In the genomic region with DNA sequence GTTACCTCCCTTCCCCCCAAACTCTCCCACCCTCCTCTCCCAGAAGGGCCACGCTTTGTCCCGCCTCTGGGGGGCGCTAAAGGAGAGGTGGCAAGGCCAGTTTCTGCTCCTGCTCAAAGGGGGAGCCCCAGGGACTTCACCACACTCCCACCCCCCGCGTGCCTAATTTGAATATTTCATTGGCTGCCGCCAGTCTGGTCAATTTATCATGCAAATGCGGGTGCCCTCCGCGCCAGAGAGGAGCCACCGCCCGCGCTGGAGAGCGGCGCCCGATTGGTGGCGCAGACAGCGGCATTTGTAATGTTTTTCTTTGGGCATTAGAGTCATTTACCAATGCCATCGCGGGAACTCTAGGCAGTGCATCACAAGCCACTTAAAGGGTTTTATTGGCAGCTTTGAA, we compare ENCODE assay signal across 8 mouse cellular contexts. TPM values are rescaled to one million over a fixed set of nuclear protein-coding genes. Genes with fewer than 3 reads are reported as not detected.
DNase-seq lines count a peak whose midpoint lies in the region; ATAC-seq and TF ChIP-seq lines count a peak whose summit lies in the region.

No protein-coding gene starts in this region.

- 5% methylated on average over 19 of the region's 19 CpGs for WGBS in kidney, adult 2 months
- WGBS in forebrain, embryonic 14.5 days = 1% methylated on average over 19 of the region's 19 CpGs
- 3% methylated on average over 19 of the region's 19 CpGs for WGBS in intestine, embryonic 14.5 days

- no peak overlapping the region for H3K4me2 ChIP-seq in forebrain, embryonic 14.5 days (ENCODE audit: low read length)
- peak overlapping the region; percentile 48 for H3K4me2 ChIP-seq in intestine, embryonic 14.5 days (ENCODE audit: low read length)

- TF ChIP-seq POLR2A in kidney, adult 2 months (IDR thresholded peaks at IDR 0.05; ENCODE audit: low read depth, low read length) = no peak

- ATAC-seq in forebrain, embryonic 14.5 days = peak; percentile 62
- no peak for ATAC-seq in intestine, embryonic 14.5 days (replicated peaks; ENCODE audit: low FRiP score, low TSS enrichment, low read depth)

- 0 out of 2 replicates have a peak, but pooled peaks cover 1% of the 10 kb centered on the region for H3K27me3 ChIP-seq in kidney, adult 2 months (replicated peaks; ENCODE audit: control insufficient read depth, insufficient read depth, low read length)
- peaks cover 50% of the 10 kb centered on the region for H3K27me3 ChIP-seq in forebrain, embryonic 14.5 days (replicated peaks; ENCODE audit: control insufficient read depth, insufficient read depth, low read length)
- peaks cover 41% of the 10 kb centered on the region for H3K27me3 ChIP-seq in intestine, embryonic 14.5 days (replicated peaks; ENCODE audit: control insufficient read depth, insufficient read depth, low read length)

- no peak overlapping the region for H3K9ac ChIP-seq in forebrain, embryonic 14.5 days (ENCODE audit: low read length)
- H3K9ac ChIP-seq in intestine, embryonic 14.5 days (ENCODE audit: low read length) = no peak overlapping the region

- no peaks in the 10 kb centered on the region for H3K4me1 ChIP-seq in kidney, adult 2 months (ENCODE audit: control insufficient read depth, insufficient read depth, low read length)
- H3K4me1 ChIP-seq in forebrain, embryonic 14.5 days (ENCODE audit: control insufficient read depth, insufficient read depth, low read length) = peaks cover 3% of the 10 kb centered on the region; the same call in 1 of the 2 replicates
- peaks cover 39% of the 10 kb centered on the region for H3K4me1 ChIP-seq in intestine, embryonic 14.5 days (replicated peaks; ENCODE audit: control insufficient read depth, insufficient read depth, low read length)

- H3K36me3 ChIP-seq in kidney, adult 2 months (ENCODE audit: control insufficient read depth, insufficient read depth, low read length) = no peaks in the 10 kb centered on the region
- no peaks in the 10 kb centered on the region for H3K36me3 ChIP-seq in forebrain, embryonic 14.5 days (ENCODE audit: control insufficient read depth, insufficient read depth, low read length)
- H3K36me3 ChIP-seq in intestine, embryonic 14.5 days (ENCODE audit: control insufficient read depth, insufficient read depth, low read length) = no peaks in the 10 kb centered on the region

- no peak overlapping the region for H3K4me3 ChIP-seq in kidney, adult 2 months (ENCODE audit: insufficient read depth, low read depth, low read length)
- no peak overlapping the region for H3K4me3 ChIP-seq in forebrain, embryonic 14.5 days (ENCODE audit: low read depth, low read length)
- H3K4me3 ChIP-seq in intestine, embryonic 14.5 days (ENCODE audit: low read depth, low read length) = peak overlapping the region; percentile 4; the same call in 1 of the 2 replicates

- H3K27ac ChIP-seq in kidney, adult 2 months (ENCODE audit: insufficient read depth, low read depth, low read length) = no peak overlapping the region
- H3K27ac ChIP-seq in forebrain, embryonic 14.5 days (ENCODE audit: low read depth, low read length) = no peak overlapping the region
- no peak overlapping the region for H3K27ac ChIP-seq in intestine, embryonic 14.5 days (ENCODE audit: low read depth)

- TF ChIP-seq CTCF in kidney, adult 2 months (conservative IDR thresholded peaks at IDR 0.05; ENCODE audit: insufficient read depth, insufficient read length, low read depth, low read length) = peak; percentile 30

- DNase-seq in kidney, adult 2 months = peak; percentile 23
- no peak for DNase-seq in kidney, adult 11 months
- DNase-seq in ZHBTc4 (ENCODE audit: low read depth, low spot score) = peak; percentile 79
- DNase-seq in forebrain, embryonic 14.5 days (ENCODE audit: low spot score) = peak; percentile 65
- no peak for DNase-seq in intestine, embryonic 14.5 days (ENCODE audit: low spot score)
- DNase-seq in lung, postnatal 36 days = peak; percentile 36
- DNase-seq in testis, postnatal 14 days (ENCODE audit: low spot score) = peak; percentile 62
- DNase-seq in frontal cortex, postnatal 25 days (ENCODE audit: low spot score in 2 of 2) = no peak

- no peaks in the 10 kb centered on the region for H3K9me3 ChIP-seq in forebrain, embryonic 14.5 days (replicated peaks; ENCODE audit: control insufficient read depth, low read length)
- no peaks in the 10 kb centered on the region for H3K9me3 ChIP-seq in intestine, embryonic 14.5 days (ENCODE audit: control insufficient read depth, low read length)

RNA-seq across cellular contexts. Expression of a gene that starts 7.4 kb away (rescaled TPM):
- polyA plus RNA-seq in kidney, adult 2 months (2012; rRNA removed) = 1.5 and 2.0 TPM in 2 replicates
- polyA plus RNA-seq in forebrain, embryonic 14.5 days (2014; fragmentation: Nextera tagmentation; extraction: Ambion mirVana) = 10.3 and 13.7 TPM in 2 replicates
- 23.9 and 25.1 TPM in 2 replicates for polyA plus RNA-seq in intestine, embryonic 14.5 days (2014; fragmentation: Nextera tagmentation; extraction: Ambion mirVana)

Comparison
In these comparisons a context has a peak if more than half of its experiments do, and no peak if none do; other contexts are left out.
1. DNase-seq: peak in kidney, adult 2 months (single experiment), ZHBTc4 (single experiment), forebrain, embryonic 14.5 days (single experiment), lung, postnatal 36 days (single experiment) and testis, postnatal 14 days (single experiment); none in kidney, adult 11 months (single experiment), intestine, embryonic 14.5 days (single experiment) and frontal cortex, postnatal 25 days (0 of 2).